Mouse (Mus musculus) hematopoietic stem cell, adult 5-6 weeks (primary cell): ENCODE data around the gene Slc37a1. TPM values are rescaled to one million over a fixed set of nuclear protein-coding genes. Genes with fewer than 3 reads are reported as not detected.
"Not testable (repeated sequence)": the region's sequence is repeated elsewhere in the genome, so short reads cannot be mapped to it uniquely, and the experiment has no call there.

Experiments
- ATAC-seq, 2 experiments: fragments of 125-278 bp in 1 of 2; replicated peaks in 1 of 2; 2 replicates each; pipeline ENCODE4 v1.8.0; 2016 to 2017; ENCODE audit warnings: inconsistent platforms in 2 of 2, mild to moderate bottlenecking in 2 of 2, moderate number of reproducible peaks in 2 of 2, low read depth in 1 of 2, moderate TSS enrichment in 1 of 2; ENCODE audit not compliant: low FRiP score in 2 of 2, poor library complexity in 2 of 2, severe bottlenecking in 2 of 2, insufficient read depth in 1 of 2, low TSS enrichment in 1 of 2
- total RNA-seq: library from RNA; stranded (forward); fragments of 172-1452, 232-1000 nt; gene quantifications from 2 replicates; pipeline ENCODE4 v1.2.3, GENCODE M21; 2017

The Slc37a1 gene
- total RNA-seq, 1 experiment from 2014 or later = 12.0 TPM

DNA sequence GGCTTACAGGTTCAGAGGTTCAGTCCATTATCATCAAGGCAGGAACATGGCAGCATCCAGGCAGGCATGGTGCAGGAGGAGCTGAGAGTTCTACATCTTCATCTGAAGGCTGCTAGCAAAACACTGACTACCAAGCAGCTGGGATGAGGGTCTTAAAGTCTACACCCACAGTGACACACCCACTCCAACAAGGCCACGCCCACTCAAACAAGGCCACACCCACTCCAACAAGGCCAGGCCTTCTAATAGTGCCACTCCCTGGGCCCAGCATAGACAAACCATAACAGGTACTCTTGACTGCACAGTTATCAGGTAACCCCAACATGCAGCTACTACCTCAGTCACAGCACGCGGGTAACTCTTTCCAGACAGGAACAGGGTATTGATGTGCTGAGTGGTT, 68.1 kb downstream of the Slc37a1 start:
- not testable (repeated sequence) for ATAC-seq

DNA sequence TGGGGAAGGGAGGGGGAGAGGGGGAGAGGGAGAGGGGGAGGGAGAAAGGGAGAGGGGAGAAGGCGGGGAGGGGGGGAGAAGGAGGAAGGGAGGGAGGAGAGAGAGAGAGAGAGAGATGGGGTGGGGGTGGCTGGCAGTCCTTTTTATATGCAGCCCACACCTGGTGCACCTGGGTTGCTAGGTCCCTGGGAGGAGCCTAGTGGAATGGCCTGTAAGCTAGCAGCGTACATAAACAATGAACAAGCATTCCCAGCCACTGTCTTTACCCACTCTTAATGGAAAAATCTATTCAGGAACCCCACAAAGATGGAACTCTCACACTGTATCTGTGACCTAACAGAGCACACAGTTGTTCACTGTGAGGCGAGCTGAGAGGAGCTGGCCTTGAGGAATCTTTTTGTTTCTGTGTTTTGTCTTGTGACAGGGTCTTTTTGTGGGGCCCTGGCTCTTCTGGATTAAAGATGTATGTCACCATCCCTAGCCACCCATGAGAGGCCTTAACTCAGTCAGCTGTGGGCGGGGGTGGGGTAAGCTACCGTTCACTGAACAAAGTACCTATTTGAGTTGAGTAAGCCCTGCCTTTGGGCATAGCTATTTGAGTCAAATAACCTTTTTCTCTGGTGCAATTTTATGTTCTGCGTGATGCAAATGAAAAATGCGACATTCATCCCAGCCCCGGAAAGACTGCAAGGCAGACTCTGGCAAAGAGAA, 69.4 kb downstream of the Slc37a1 start:
- ATAC-seq = no peak

DNA sequence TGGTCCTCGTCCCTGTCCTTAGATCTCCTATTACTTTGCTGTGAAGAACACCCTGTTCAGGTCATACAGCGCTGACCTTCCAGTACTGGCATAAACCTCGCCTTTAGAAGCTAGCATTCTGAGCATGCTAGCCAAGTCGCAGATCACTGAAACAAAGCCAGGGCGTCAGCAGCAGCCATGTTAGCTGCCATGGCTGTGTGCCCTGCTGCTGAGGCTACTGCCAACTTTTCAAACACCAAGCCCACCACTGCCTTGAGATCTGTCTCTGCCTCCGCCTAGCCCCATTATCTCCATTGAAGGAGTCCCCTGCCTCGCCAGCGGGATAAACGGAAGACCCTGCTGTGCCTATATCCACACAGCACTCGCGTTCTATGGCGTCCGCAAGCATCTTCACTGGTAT, 74.0 kb downstream of the Slc37a1 start:
- no peak for ATAC-seq

DNA sequence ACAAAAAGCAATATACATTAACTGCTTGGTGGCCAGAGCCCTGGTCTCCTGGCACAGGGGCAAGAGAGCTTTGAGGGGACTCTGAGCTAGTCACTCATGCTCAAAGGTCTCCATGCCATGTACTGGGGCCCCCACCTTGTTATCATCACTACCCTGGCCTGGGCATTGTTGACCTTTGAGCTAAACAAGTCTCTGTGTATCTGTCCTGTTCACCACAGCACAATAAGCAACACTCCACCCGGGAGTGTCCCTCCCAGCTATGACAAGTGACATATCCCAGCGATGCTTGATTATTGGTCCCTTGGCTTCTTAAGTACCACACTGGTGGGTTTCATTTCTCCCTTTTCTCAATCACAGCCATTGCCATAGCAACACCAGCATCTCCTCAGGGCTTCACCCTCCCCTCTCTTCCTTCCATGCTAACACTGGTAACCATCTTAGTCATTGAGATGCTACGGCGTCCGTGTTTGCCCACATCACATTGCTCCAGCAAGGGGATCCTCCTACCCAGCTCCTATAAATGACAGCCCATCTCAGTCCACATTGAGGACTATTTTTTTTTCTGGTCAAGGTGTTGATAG, 79.1 kb downstream of the Slc37a1 start:
- ATAC-seq = no peak

DNA sequence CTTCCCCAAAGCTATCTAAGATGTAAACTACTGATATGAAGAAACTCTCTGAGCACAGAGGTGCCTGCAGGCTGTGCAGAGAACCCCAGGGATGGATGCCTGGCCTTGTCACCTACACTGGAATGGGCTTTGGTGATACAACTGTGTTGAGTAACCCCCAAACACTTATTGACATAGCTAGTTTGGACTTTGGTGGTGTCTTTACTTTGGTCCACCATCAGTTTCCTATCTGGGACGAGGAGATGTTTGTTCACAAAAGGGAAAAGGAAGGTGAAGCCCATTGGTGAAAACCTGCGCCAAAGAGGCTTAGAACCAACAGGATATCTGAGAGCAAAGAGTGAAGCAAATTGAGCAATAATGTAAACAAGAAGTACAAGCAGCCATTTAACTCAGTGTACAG, 83.6 kb downstream of the Slc37a1 start:
- ATAC-seq = no peak

DNA sequence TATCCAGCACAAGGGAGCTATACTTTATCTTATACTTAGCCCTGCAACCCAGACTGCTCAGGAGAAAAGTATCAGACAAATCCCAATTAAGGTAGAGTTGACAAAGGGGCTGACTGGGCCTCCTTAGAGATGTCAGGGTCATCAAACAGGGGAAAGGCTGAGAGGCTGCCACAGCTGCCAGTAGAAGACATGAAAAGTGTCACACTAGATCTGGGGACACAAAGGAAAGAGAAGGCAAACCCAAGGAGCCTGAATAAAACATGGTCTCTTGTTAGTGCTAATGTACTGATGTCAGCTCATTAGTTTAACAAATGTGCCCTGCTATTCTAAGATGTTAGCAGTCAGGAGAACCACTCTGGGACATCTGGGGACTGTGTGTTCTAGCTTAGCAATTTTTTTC, 84.3 kb downstream of the Slc37a1 start:
- ATAC-seq = no peak

DNA sequence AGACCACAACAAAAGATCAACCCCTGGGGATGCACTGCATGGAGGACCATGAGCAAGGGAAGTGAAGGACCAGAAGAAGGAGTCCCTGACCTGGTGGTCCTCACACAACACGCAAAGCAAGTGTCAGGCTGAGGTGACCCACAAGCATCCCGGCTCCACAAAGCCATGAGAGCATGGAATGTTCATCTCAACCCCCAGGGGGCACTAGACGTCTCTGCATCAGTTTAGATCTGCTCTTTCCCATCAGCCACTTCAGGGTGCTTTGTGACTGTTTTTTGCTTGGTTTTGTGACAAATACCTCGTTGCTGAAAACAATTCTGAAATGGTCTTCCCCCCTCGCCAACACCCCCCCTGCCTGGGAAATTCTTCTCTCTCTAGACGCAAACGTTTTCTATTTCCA, 91.4 kb downstream of the Slc37a1 start:
- peak; percentile 60 to 73; a peak in 3 of 4 replicates for ATAC-seq

DNA sequence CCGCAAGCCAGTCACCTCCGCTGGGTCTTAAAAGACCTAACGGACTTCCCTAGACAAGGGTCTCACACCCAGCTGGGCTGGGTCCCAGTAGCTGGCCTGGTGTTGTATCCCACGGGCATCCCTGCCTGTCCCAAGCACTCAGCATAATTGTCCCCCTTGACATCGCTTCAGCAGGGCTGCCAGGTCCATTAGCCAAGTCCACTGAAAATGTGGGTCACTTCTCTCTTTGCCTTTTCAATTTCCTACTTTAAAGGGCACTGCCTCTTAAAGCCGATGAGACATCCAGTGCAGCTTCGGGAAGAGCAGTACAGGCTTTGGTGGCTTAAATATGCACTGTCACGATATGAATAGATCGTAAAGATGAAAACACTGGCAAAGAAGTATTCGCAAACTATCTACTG, 91.8 kb downstream of the Slc37a1 start:
- no peak for ATAC-seq

DNA sequence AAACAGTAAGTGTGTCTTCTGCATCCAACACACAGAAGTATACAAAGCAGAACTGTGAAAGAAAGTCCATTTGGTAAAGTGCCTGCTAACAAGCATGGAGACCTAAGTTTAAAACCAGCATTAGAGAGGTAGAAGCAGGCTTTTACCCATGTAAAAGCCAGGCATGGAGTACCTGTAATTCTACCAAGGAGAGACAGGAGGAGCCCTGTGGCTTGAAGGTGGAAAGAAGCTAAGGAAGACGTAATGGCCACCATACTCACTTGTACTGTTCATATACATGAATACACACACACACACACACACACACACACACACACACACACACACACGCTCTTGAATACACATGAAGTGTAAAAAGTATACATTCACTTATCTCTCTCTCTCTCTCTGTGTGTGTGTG, 92.5 kb downstream of the Slc37a1 start:
- ATAC-seq = no peak

DNA sequence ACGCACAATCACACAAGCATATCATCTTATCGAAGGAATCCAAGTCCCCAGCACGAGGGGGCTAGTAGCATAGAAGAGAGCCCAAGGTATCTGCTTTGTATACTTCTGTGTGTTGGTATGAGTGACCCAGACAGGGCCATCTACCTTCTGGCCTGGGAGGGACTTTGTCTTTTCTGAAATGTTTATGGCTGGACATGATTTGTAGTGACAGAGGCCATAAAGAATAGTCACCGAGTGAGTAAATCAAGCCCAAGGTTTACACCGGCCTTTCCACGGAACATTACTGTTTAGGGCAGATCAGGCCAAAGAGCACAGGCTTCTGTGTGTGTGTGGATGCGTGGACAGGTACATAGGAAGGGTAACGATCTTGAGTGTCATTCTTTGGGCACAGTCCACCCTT, 93.3 kb downstream of the Slc37a1 start:
- no peak for ATAC-seq

DNA sequence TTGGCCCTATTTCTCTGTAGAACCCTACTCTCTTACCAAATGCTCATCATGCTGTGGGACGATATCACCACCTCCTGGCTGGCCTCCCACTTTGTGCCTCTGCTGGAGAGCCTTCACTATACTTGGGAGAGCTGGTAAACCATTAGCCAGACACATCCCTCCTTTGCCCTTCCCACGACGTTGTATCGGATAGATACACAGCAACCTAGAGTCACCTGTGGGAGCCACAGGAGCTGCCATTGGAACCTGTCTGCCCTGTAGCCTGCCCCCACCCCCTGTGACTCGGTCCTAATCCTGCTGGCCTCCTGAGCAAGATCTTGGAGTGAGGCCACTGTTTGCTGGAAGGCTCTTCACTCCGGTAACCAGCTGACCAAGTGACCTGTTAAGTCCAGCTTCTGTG, 96.7 kb downstream of the Slc37a1 start:
- ATAC-seq = no peak

DNA sequence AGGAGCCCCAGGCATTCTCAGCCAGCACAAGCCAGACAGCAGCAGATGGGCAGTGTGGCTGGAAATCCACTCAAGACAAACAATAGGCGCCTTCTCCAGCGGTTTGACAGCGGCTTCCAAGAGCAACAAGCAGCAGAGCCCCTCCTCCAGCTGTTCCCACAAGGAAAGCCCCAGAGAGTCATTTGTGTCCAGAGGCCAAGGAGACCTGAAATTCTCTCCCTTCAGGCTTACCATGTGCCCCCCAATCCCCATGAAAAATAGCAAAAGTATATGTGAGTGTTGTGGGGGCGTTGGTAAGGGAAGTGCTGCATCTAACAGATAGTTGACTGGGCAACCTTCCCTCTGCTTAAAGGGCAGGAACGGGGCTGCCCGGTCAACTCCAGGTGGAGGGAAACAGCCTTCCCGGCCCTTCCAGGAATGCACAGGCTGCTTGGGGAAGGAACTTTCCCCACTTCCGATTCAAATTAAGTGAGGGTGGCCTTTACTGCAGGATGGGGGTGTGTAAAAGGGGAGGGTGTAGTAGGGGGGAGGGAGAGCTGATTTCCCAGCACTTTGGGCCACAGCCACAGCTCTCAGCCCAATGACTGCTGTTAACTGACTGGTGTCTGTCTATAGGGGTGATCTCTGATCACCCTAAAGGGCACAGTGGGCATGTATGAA, 98.5 kb downstream of the Slc37a1 start:
- no peak for ATAC-seq

DNA sequence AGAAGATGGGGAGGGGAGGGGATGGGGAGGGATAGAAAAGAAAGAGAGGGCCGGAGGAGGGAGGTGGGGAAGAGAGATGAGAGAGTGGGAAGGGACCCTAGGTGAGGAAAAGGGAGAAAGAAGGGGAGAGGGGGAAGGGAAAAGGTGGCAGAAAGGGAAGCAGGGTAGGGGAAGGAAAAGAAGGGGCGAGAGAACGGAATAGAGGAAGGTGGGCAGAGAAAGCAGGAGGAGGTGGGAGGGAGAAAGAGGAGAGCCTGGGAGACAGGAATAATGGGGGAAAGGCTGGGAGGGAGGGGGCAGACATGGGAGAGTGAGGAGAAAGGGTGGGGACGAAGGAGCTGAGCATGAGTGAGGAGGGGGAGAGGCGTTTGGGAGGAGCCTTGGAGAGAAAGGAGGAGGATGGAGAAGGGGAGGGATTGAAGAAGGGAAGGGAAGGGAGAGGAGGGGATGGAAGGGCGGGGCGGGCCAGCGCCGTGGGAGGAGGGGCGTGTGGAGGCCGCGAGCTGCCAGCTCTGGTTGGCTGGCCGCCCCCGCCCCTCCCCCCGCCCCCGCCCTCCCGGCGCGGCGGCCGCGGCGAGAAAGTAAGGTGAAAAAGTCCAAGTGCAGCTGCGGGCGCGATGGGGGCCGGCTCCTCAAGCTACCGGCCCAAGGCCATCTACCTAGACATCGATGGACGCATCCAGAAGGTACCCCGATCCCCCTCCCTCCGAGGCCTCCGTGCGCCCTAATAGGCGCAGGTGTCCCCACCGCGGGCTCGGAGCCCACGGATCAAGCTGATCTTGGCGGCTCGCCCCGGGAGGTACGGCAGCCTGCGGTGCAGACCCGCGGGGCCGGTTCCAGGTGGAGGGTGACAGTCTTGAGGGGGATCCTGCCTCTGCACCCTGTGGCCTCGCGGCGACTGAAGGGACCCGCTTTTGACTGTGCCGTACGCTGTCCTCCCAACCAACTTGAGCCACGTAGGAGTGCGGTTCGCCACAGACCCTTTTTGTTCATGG, 99.4 kb downstream of the Slc37a1 start, which contains the start of gene Pde9a:
Gene Pde9a (plus strand): TSS at position 540 of the 995 bp plus-strand sequence.
- peak; percentile 18 to 33; a peak in 1 of 4 replicates for ATAC-seq

DNA sequence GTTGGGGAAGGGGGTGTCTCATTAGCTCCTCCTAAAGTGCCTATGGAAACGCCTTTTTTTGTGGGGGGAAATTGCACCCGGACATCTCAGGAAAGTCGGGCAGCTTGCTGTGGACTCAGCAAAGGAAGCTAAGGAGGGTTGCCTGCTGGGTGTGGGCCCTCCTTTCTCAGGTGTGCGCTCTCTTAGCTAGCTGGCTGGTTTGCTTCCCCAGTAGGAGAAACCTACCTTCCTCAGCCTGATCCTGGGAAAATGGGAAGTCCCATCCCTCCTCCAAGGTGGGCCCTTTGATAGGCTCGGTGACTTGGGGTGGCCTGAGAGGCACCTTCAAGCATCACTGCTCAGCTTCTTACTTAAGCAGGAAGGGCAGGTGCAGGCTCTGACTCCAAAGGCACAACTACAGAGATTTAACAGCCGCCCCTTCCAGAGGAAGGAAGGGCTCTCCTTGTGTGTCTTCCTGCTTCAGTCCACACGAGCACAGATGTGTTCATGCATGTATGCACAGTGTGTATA, 100.2 kb downstream of the Slc37a1 start:
- ATAC-seq = peak in 1 of 2 experiments; percentile 8; a peak in 1 of 4 replicates

DNA sequence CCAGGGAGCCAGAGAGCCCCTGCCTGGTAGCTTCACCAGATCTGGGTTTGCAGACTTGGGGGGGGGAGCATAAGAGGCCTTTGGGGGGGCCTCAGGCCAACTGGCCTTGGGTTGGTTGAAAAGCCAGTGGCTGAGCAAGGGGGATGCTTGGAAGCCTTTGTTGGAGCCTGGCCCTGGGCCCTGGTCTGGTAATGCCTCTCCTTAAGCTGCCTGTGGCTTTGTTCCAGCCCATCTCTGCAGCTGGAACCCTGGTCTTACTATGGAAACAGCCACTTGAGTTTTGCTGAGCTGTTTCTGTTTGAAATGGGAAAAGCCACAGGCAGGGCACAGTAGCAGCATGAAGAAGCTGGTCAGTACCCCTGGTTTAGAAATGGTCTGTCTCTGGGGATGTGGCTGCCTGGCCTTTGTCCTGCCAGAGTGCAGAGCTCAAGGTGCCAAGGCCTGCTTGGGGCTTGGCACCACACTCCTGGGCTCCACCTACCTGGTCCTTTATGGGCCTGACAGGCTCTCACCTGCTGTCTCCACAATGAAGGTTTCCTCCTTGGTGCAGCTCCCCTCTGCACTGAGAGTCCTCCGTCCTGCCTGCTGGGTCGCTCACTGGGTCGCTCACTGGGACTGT, 102.9 kb downstream of the Slc37a1 start:
- ATAC-seq = no peak

DNA sequence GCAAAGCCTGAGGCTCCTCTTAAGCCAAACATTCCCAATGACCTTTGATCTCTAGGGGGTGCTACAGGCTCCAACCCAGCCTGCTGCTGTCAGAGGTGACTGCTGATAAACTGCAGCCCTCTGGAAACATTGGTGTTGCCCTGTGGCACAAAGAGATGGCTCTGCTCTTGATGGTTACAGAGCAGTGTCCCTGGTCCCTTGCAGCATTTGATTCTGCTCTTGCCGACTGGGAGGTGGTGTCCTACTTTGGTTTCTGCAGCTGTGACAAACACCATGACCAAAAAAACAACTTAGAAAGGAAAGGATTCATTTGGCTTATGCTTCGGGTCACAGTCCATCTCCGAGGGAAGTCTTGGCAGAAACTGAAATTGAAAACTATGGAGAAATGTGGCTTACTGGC, 104.9 kb downstream of the Slc37a1 start:
- ATAC-seq = no peak

DNA sequence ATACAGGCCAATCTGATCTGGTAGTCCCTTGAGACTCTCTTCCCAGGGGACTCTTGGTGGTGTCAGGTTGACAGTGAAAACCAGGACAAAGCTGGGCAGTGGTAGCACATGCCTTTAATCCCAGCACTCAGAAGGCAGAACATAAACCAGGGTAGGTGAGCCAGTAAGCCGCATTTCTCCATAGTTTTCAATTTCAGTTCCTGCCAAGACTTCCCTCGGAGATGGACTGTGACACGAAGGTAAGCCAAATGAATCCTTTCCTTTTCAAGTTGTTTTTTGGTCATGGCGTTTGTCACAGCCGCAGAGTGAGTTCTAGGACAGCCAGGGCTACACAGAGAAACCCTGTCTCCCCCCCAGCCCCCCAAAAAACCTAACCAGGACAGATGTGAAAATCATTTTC, 105.4 kb downstream of the Slc37a1 start:
- no peak for ATAC-seq
